Mouse (Mus musculus): ENCODE data around the gene Cfap61. TPM values are rescaled to one million over a fixed set of nuclear protein-coding genes. Genes with fewer than 3 reads are reported as not detected.

The Cfap61 gene
- polyA plus RNA-seq, 1 experiment from 2014 or later, result 5.0 TPM

DNA sequence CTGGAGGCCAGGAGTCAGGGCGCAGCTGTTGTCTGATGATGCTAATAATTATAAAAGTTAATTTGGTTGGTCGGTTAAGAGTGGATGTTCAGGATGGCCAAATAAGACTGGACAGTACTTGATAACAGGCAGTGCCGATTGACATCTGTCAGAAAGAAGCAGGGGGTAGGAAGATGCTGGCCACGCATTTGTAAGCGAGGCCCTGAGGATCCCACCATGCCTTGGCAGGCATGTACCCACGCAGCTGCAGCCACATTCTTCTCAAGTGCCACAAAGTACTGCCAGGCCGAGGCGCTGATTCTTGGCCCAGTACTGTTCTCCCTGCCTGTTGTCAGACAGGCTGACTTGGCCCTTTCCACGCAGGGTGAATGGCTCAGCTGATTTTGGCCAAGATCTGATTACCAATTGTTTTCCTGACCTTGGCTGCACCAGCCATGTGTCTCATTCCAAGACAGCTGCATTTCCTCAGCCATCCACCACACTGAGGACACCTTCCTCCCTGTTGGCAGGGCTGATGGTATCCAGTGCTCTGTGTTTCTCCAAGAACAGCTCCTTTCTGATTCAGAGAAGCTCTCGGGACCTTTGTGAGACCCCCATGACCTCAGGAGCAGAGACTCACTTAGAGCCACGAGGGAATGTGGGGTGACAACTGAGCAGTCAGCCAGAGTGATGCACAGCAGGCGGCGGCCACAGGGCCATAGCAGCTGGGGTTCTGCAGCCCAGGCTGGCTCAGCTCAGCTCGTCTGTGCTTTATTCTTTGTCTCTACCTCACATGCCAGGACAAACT is 233.6 kb downstream of the Cfap61 start:
- Histone ChIP-seq H3K36me3 (no peaks in the 10 kb centered on the region), H3K9me3 (no peaks in the 10 kb centered on the region), H3K4me3 (no peak overlapping the region), H3K4me1 (replicated peaks) (peaks cover 31% of the 10 kb centered on the region), H3K27ac (peak overlapping the region; percentile 57), H3K27me3 (ENCODE audit: insufficient read depth, poor library complexity, severe bottlenecking) (no peaks in the 10 kb centered on the region)
- WGBS, result 42% methylated on average over 14 of the region's 14 CpGs
- DNase-seq (ENCODE audit: low spot score), result peak; percentile 33

DNA sequence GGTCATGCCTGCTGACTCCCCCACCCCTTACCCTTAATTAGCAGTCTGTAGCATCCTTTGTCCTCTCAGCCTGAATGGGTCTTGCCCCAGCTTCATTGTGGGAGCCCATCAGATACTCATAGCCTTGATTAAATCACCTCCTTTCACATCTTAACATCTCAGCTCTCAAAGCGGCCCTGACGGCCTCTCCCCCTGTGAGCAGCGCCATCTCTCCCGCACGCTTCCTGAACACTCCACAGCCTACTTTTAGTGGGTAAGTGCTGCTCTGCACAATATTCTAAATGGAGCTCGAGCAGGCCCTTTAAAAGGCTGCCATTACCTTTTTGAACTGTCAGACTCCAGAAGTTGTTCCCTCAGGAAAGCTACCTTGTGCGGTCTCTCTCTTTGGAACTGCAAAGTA is 234.9 kb downstream of the Cfap61 start:
- H3K27ac ChIP-seq, result peak overlapping the region; percentile 57
- H3K27me3 ChIP-seq (ENCODE audit: insufficient read depth, poor library complexity, severe bottlenecking), result no peaks in the 10 kb centered on the region
- H3K4me3 ChIP-seq, result no peak overlapping the region
- H3K36me3 ChIP-seq, result no peaks in the 10 kb centered on the region
- peaks cover 27% of the 10 kb centered on the region for H3K4me1 ChIP-seq (replicated peaks)
- WGBS, result 42% methylated on average over 7 of the region's 7 CpGs
- H3K9me3 ChIP-seq, result no peaks in the 10 kb centered on the region
- DNase-seq (ENCODE audit: low spot score), result peak; percentile 12

DNA sequence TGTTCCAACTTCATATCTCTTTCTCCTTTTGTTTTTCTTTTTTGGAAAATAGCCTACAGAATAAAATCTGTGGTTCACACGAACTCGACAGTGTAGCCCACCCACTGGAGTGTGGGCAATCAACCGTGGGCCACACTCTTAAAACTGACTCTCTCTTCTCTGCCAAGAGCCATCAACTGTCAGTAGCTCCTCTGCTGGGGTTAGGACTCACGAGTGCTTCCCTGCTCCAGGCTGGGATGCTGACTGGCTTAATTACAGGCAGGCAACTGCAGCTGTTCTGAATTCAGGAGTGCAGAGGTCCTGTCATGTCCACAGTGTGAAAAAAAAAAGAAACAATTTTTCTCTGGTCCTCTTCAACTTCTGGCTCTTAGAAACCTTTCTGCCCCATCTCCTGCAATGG is 237.5 kb downstream of the Cfap61 start:
- H3K4me1 ChIP-seq (replicated peaks), result peaks cover 23% of the 10 kb centered on the region
- no peak overlapping the region for H3K27ac ChIP-seq
- H3K9me3 ChIP-seq, result no peaks in the 10 kb centered on the region
- no peak for DNase-seq (ENCODE audit: low spot score)
- WGBS, result 41% methylated on average over 4 of the region's 4 CpGs
- H3K36me3 ChIP-seq, result no peaks in the 10 kb centered on the region
- no peak overlapping the region for H3K4me3 ChIP-seq
- no peaks in the 10 kb centered on the region for H3K27me3 ChIP-seq (ENCODE audit: insufficient read depth, poor library complexity, severe bottlenecking)

DNA sequence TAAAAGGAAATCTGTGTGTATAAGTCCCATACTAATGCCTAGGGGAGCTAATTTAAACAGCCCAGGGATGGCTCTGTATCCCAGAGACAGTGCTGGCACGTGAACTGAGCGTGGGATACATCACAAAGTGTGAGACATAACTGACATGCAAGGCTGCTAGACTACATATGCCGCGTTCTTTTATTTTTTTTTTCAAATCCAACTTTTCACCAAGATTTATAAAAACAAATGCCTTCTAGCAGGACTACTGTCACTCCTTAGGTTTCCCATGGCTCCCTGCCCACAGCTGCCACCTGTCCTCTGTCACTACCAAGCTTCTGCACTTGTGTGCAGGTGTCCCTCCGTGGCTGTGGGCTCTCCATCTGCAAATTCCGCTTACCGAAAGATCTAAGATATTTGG is 239.6 kb downstream of the Cfap61 start:
- 92% methylated on average over 7 of the region's 7 CpGs for WGBS
- no peaks in the 10 kb centered on the region for H3K36me3 ChIP-seq
- no peak overlapping the region for H3K27ac ChIP-seq
- DNase-seq (ENCODE audit: low spot score), result no peak
- H3K9me3 ChIP-seq, result no peaks in the 10 kb centered on the region
- no peaks in the 10 kb centered on the region for H3K27me3 ChIP-seq (ENCODE audit: insufficient read depth, poor library complexity, severe bottlenecking)
- peaks cover 7% of the 10 kb centered on the region for H3K4me1 ChIP-seq (replicated peaks)
- H3K4me3 ChIP-seq, result no peak overlapping the region

DNA sequence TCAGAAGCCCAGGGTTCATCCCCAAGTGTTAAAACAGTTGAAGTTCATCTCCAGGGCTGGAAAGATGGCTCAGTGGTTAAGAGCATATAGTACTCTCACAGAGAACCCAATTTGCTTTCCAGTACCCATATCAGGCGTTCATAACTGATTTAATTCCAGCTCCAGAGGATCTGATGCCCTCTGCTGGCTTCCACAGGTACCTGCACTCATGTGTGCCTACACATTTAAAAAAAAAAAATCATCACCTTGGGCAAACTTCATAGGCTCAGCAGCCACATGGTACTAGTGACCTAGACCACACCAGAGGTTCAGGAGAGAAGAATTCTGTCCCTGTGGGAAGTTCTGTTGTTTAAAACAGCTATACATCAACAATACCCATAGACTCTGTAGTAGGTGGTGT is 244.1 kb downstream of the Cfap61 start:
- Histone ChIP-seq H3K36me3 (no peaks in the 10 kb centered on the region), H3K9me3 (no peaks in the 10 kb centered on the region), H3K27ac (no peak overlapping the region), H3K27me3 (ENCODE audit: insufficient read depth, poor library complexity, severe bottlenecking) (peaks cover 4% of the 10 kb centered on the region), H3K4me3 (no peak overlapping the region), H3K4me1 (replicated peaks) (peaks cover 14% of the 10 kb centered on the region)
- WGBS, result 74% methylated on average over 1 of the region's 1 CpGs
- DNase-seq (ENCODE audit: low spot score), result no peak

DNA sequence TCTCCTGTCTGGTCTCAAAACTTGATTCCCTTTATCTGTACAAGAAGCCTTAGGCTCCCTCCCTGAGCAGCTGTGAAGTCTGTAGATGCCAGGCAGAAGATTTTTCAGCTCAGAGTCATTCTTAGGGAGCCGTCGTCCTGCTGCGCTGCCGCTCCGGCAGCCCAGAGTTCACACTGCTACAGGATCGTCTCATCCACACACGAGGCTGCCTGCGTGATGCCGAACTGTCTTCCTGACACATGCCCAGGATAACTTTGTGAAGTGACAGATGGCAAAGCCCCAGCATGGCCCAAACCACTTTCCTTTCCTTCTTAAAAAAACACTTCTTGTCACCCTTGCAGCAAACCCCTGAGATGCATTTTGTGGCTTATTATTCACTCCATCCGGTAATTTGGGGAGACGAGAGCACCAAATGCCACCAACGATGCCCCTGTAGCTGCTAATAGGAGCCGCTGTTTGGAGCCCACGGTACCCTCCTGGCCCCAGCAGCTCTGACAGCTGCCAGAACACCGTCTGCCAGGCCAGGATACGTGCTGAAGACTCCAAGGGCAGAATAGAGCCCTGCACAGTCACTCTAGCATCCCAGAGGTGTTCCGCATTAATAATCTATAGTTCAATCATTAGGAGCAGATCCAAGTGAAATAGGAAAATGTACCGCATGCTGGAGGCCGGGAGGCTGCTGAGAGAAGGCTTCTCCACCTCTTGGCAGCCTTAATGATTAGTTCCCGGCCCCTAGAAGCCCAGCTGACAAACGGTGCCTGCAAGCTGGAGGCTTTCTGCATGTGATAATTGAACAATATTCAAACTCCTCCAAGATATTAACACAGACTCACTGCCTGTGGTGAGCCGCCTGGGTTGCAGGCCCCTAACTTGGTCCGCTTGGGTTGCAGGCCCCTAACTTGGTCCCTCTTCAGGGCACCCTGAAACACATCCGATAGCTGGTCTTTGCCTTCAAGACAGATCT is 249.5 kb downstream of the Cfap61 start:
- DNase-seq (ENCODE audit: low spot score), result no peak
- 84% methylated on average over 24 of the region's 24 CpGs for WGBS
- Histone ChIP-seq H3K27me3 (ENCODE audit: insufficient read depth, poor library complexity, severe bottlenecking) (peaks cover 12% of the 10 kb centered on the region), H3K9me3 (no peaks in the 10 kb centered on the region), H3K27ac (peak overlapping the region; percentile 56; the same call in 1 of the 2 replicates), H3K36me3 (no peaks in the 10 kb centered on the region), H3K4me1 (replicated peaks) (peaks cover 35% of the 10 kb centered on the region), H3K4me3 (no peak overlapping the region)

DNA sequence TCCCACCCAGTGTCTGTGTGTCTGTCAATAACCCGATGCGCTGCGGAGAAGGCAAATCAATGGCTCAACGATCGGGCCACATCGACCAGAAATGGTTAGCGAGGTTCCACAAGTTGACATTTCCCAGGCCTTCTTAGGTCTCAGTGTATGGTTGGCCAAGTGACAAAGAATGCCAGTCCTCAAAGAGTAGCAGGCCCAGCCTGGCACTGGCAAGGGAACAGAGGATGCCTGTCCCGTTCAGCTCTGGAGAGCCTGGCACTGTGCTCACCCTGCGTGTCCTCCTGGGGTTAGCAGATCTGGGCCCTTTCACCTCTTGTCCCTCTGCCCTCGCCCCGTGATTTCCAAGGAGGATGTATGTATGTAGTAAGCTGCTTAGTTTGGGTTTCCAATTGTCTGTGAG is 261.5 kb downstream of the Cfap61 start:
- 95% methylated on average over 11 of the region's 11 CpGs for WGBS

DNA sequence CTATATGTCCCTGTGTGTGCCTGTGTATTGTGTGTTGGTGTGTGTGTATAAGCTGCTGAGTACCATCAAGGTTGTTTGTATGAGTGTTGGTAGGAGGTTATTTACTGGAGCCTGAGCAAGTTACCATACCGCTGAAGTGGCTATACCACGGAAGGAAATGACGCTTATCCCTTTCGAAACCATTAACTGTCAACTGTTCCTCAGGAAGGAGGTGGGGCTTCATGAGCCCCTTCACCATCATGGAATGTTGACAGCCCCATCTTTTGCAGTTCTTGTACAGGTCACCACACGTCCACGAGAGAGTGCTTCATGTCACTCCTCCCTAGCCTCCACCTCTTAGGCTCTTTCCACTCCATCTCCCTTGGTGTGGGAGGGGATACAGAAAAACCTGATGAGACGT is 263.4 kb downstream of the Cfap61 start:
- no peak overlapping the region for H3K27ac ChIP-seq
- H3K36me3 ChIP-seq, result no peaks in the 10 kb centered on the region
- no peaks in the 10 kb centered on the region for H3K9me3 ChIP-seq
- H3K27me3 ChIP-seq (ENCODE audit: insufficient read depth, poor library complexity, severe bottlenecking), result no peaks in the 10 kb centered on the region
- H3K4me1 ChIP-seq (replicated peaks), result no peaks in the 10 kb centered on the region
- H3K4me3 ChIP-seq, result no peak overlapping the region
- no peak for DNase-seq (ENCODE audit: low spot score)
- WGBS, result 83% methylated on average over 7 of the region's 7 CpGs

More for the DNA sequence above, 261.5 kb downstream of the Cfap61 start:
- Histone ChIP-seq H3K4me1 (replicated peaks) (no peaks in the 10 kb centered on the region), H3K27me3 (ENCODE audit: insufficient read depth, poor library complexity, severe bottlenecking) (no peaks in the 10 kb centered on the region), H3K4me3 (no peak overlapping the region), H3K27ac (no peak overlapping the region), H3K9me3 (no peaks in the 10 kb centered on the region), H3K36me3 (no peaks in the 10 kb centered on the region)
- no peak for DNase-seq (ENCODE audit: low spot score)

DNA sequence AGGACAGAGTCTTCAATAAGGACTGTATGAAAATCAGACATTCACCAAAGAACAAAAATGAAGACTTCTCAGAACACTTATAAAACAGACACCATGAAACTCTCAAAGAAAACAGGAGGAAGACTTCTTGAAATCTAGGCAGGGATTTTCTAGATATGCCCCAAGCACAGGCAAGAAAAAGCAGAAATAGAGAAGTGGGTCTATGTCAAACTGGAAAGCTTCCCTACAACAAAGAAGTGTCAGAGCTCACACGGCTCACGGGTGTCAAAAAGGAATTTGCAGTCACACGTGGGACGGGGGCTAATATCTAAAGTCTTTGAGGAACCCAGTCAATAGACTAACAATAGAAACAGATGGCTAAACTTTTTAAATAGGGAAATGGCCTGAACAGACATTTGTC is 276.4 kb downstream of the Cfap61 start:
- H3K4me3 ChIP-seq, result no peak overlapping the region
- no peaks in the 10 kb centered on the region for H3K36me3 ChIP-seq
- H3K27me3 ChIP-seq (ENCODE audit: insufficient read depth, poor library complexity, severe bottlenecking), result peaks cover 45% of the 10 kb centered on the region
- 36% methylated on average over 4 of the region's 4 CpGs for WGBS
- no peak for DNase-seq (ENCODE audit: low spot score)
- no peaks in the 10 kb centered on the region for H3K9me3 ChIP-seq
- peaks cover 17% of the 10 kb centered on the region for H3K4me1 ChIP-seq (replicated peaks)
- no peak overlapping the region for H3K27ac ChIP-seq

DNA sequence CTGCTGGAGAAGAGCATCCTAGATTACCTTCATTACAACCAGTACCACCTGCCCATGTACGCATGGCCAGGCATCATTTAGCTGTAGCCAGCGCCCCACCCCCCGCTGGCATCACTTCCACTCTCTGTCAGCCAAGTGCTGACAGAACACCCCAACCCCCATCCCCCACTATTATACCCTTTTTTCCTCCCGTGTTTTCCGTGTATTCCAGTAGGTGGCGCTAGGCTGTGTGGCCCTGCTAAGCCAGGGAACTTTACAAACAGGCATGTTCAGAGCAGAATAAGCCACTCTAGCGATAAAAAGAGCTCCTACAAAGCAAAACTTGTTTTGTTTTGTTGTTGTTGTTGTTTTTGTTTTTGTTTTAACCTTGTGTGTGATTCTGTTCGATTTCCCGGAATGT is 280.1 kb downstream of the Cfap61 start:
- H3K27me3 ChIP-seq (ENCODE audit: insufficient read depth, poor library complexity, severe bottlenecking), result peaks cover 77% of the 10 kb centered on the region
- peak; percentile 53 for DNase-seq (ENCODE audit: low spot score)
- no peak overlapping the region for H3K4me3 ChIP-seq
- H3K36me3 ChIP-seq, result no peaks in the 10 kb centered on the region
- H3K9me3 ChIP-seq, result no peaks in the 10 kb centered on the region
- peaks cover 52% of the 10 kb centered on the region for H3K4me1 ChIP-seq (replicated peaks)
- WGBS, result 2% methylated on average over 9 of the region's 9 CpGs
- H3K27ac ChIP-seq, result no peak overlapping the region

DNA sequence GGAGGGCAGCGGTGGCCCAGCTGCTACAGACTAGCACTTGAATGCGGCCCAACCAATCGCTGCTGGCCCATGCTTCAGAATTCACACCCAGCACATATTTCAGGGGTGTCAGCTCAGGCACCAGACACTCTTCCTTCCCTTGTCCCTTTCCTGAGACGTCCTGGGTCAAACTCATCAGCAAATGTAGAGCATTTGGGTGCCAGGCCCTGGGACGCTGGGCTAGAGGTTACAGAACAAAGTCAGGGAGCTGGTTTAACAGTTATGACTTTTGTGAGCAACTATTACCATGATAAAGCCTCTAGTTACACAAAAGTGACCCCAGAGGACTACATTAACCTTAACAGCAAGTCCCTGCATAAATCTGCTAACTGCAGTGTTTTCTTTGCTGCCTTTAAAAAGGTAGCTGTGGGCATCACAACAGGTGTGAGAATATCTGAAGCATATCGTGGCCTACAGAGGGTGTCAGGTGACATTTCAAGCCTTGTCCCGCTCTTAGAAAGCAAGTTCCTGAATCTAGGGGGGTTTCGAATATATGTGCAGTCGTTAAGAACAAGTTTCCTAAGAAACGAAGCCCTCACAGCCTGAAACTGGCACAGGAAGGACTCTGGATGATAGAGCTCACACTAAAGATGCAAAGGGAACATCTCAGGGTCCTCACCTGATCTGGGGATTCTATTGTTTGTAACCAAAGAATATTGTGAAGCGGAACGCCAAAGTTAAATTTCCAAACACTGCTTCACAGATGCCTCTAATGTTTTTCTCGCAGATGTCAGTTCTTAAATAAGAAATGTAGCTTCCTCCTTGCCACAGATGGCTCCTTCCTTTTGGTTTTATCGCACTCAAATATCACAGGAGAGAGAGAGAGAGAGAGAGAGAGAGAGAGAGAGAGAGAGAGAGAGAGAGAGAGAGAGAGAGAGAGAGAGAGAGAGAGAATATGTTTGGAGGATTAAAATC is 281.8 kb downstream of the Cfap61 start:
- Histone ChIP-seq H3K9me3 (no peaks in the 10 kb centered on the region), H3K36me3 (no peaks in the 10 kb centered on the region), H3K27ac (peak overlapping the region; percentile 89), H3K4me3 (no peak overlapping the region), H3K27me3 (ENCODE audit: insufficient read depth, poor library complexity, severe bottlenecking) (peaks cover 94% of the 10 kb centered on the region), H3K4me1 (replicated peaks) (peaks cover 67% of the 10 kb centered on the region)
- 11% methylated on average over 14 of the region's 14 CpGs for WGBS
- no peak for DNase-seq (ENCODE audit: low spot score)

DNA sequence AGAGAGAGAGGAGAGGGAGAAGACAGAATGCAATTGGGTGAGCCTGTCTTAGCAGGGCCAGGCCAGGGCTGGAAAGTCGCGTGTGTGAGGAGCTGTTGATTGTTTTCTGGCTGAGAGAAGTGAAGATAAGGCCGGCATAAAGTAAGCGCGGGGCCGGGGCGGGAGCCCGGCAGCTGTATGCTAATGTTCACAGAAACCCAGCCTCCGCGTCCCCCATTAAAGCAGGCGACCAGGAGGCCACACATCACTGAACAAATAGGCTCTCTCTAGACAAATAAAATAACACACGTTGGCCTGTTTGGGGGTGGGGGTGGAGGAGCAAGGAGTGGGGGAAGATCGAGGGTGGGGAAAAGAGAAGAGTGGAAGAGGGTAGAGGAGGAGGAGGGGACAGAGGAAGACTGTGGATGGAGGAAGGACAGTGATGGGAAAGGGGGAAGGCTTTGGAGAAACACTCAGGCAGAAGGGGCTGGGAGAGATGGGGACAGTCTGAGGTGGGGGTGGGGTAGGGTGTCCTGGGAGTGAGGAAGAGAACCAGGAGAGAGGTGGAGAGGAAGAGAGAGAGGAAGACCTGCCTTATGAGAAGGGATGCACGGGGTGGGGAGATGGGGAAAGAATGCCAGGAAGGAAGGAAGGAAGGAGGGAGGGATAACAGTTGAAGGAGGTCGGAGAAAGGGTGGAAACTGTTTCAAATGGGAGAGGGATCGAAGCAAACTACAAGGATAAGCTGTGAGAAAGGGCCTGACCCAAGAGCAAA is 282.8 kb downstream of the Cfap61 start:
- 2% methylated on average over 16 of the region's 16 CpGs for WGBS
- DNase-seq (ENCODE audit: low spot score), result peak; percentile 76
- Histone ChIP-seq H3K36me3 (no peaks in the 10 kb centered on the region), H3K4me3 (peak overlapping the region; percentile 45), H3K27ac (peak overlapping the region; percentile 89), H3K27me3 (ENCODE audit: insufficient read depth, poor library complexity, severe bottlenecking) (peaks cover 97% of the 10 kb centered on the region), H3K4me1 (replicated peaks) (peaks cover 76% of the 10 kb centered on the region), H3K9me3 (no peaks in the 10 kb centered on the region)

Measured in hindbrain, embryonic 10.5 days (tissue).